Mouse (Mus musculus) forebrain, embryonic 16.5 days (tissue): ENCODE measurements around the gene Elf1. TPM values are rescaled to one million over a fixed set of nuclear protein-coding genes. Genes with fewer than 3 reads are reported as not detected.

ENCODE experiments used
- ATAC-seq: fragments of 200-750 bp; cut with Nextera tagmentation; 2 replicates; pipeline ENCODE4 v1.8.0; 2017; ENCODE audit warnings: mild to moderate bottlenecking, moderate library complexity
- H3K27ac ChIP-seq: fragments of 300-500 bp; sonication (generic); 2 replicates; pipeline ENCODE4 v1.5.1; 2014; ENCODE audit warnings: low read length, control low read depth
- H3K27me3 ChIP-seq: fragments of 300-500 bp; sonication (generic); replicated peaks from 2 replicates; pipeline ENCODE4 v1.6.1; 2014; ENCODE audit warnings: low read length; ENCODE audit not compliant: control insufficient read depth, insufficient read depth
- H3K36me3 ChIP-seq: fragments of 300-500 bp; sonication (generic); 2 replicates; pipeline ENCODE4 v1.6.1; 2014; ENCODE audit not compliant: control insufficient read depth, insufficient read depth
- H3K4me1 ChIP-seq: fragments of 300-500 bp; sonication (generic); replicated peaks from 2 replicates; pipeline ENCODE4 v1.6.1; 2014; ENCODE audit warnings: low read length; ENCODE audit not compliant: control insufficient read depth, insufficient read depth
- H3K4me2 ChIP-seq: fragments of 300-500 bp; sonication (generic); 2 replicates; pipeline ENCODE4 v1.6.1; 2014; ENCODE audit warnings: mild to moderate bottlenecking, low read length, control low read depth
- H3K4me3 ChIP-seq: fragments of 300-500 bp; sonication (generic); replicated peaks from 2 replicates; pipeline ENCODE4 v1.5.1; 2014; ENCODE audit warnings: mild to moderate bottlenecking, low read length, control low read depth
- H3K9ac ChIP-seq: fragments of 300-500 bp; sonication (generic); replicated peaks from 2 replicates; pipeline ENCODE4 v1.6.1; 2014; ENCODE audit warnings: low read depth, low read length, control low read depth
- H3K9me3 ChIP-seq: fragments of 300-500 bp; sonication (generic); 2 replicates; pipeline ENCODE4 v1.6.1; 2016; ENCODE audit warnings: low read length; ENCODE audit not compliant: control insufficient read depth
- WGBS: fragments of 180-500 bp; shearing (Covaris S2); extraction: QIAGEN DNeasy Blood & Tissue Kit; methylation state at CpG from one replicate; pipeline ENCODE4 v1.1.7; 2014; 5-methylcytosine and 5-hydroxymethylcytosine counted together
- polyA plus RNA-seq: library from polyadenylated mRNA; unstranded; fragments of >200 nt; fragmentation: Nextera tagmentation; extraction: Ambion mirVana; gene quantifications from 2 replicates; pipeline ENCODE4 v1.2.1, GENCODE M21; 2015

The Elf1 gene
- polyA plus RNA-seq, 1 experiment from 2014 or later = 2.7 TPM

DNA sequence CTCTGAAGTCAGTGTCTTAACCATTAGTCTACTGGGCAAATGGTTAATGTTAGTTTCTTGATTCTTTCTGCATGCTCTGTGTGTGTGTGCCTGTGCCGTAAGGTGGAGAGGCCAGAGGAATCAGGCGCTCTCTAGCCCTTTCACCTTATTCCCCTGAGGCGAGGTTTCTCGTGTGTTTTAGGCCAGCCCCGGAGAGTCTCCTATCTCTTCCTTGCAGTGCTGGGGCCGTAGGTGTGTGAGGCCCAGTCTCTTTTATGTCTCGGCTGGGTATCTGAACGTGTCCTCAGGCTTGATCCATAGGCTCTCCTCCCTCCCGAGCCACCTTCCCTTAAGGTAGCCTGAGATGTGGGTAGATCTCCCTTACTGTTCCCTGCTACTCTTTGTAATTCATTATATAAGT is 25.2 kb downstream of the Elf1 start:
- 0 out of 2 replicates have a peak, but pooled peaks cover 2% of the 10 kb centered on the region for H3K4me1 ChIP-seq
- 78% methylated on average over 9 of the region's 9 CpGs for WGBS
- no peak for ATAC-seq
- no peaks in the 10 kb centered on the region for H3K27me3 ChIP-seq
- H3K9me3 ChIP-seq = no peaks in the 10 kb centered on the region
- H3K4me2 ChIP-seq = no peak overlapping the region
- H3K4me3 ChIP-seq = no peak overlapping the region
- no peak overlapping the region for H3K9ac ChIP-seq
- no peak overlapping the region for H3K27ac ChIP-seq
- H3K36me3 ChIP-seq = no peaks in the 10 kb centered on the region

DNA sequence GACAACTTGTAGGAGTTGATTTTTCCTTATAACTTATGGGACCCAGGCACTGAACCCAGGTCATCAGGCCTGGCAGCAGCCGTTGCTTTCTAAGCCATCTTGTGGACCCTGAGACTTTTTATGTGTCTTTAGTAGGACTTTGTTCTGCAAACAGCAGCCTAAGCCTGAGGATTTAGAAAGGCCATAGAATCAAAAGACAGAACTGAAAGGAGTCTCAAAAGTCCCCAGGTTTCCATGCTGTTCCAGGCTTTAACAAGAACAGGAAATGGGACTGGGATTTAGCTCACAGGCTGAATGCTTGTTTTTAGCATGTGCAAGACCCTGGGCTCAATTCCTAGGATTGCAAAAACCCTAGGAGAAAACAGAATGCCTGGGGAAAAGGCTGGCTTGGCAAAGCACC is 26.9 kb downstream of the Elf1 start:
- Histone ChIP-seq H3K36me3 (no peaks in the 10 kb centered on the region), H3K4me2 (no peak overlapping the region), H3K27me3 (no peaks in the 10 kb centered on the region), H3K27ac (no peak overlapping the region), H3K4me1 (0 out of 2 replicates have a peak, but pooled peaks cover 2% of the 10 kb centered on the region), H3K4me3 (no peak overlapping the region), H3K9ac (no peak overlapping the region), H3K9me3 (no peaks in the 10 kb centered on the region)
- 66% methylated on average over 1 of the region's 1 CpGs for WGBS
- ATAC-seq = no peak

DNA sequence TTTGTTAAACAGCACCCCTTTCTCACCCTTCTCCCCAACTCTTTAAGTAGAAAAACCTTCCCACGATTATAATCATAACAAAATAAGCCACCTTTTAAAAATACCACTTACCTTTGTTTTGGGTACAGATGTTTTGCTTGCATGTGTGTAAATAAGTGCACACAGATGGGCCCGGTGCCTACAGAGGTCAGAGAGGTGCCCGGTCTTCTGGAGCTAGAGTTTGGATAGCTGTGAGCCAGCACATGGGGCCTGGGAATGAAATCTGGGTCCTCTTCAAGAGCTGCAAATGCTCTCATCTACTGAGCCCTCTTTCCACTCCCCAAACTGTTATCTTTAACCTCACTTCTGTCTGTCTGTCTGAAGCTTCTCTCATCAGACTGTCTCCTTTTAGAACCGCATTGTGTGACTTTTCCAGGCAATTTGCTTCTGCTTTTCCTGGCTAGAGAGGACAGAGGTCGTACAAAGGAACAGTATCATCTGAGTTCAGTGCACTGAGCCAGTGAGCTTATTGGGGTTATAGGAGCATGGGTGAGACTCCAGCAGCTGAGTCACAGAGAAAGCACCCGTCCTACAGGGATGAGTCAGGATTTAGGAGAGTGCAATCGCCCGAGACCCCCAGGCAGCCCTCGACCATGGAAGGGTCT is 27.8 kb downstream of the Elf1 start:
- Histone ChIP-seq H3K4me3 (no peak overlapping the region), H3K36me3 (no peaks in the 10 kb centered on the region), H3K27ac (no peak overlapping the region), H3K9ac (no peak overlapping the region), H3K4me1 (0 out of 2 replicates have a peak, but pooled peaks cover 2% of the 10 kb centered on the region), H3K9me3 (no peaks in the 10 kb centered on the region), H3K27me3 (no peaks in the 10 kb centered on the region), H3K4me2 (no peak overlapping the region)
- WGBS = 82% methylated on average over 9 of the region's 9 CpGs
- ATAC-seq = no peak

DNA sequence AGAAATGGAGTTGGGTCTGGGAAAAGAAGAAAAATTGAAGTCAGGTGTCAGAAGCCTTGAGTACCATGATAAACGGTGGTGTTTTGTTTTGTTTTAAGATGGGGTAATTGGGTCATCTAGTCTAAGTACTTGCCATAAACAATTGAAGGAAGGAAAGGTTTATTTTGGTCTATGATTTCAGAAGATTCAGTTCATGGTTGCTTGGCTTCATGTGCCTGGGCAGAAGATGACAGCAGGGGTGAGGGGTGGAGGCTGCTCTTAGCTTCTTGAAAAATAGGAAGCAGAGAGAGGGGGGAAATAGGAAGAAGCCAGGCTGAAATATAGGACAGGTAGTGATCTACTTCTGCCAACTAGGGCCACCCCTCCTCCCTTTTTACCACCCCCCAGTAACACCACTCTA is 30.5 kb downstream of the Elf1 start:
- no peak overlapping the region for H3K4me3 ChIP-seq
- H3K9me3 ChIP-seq = no peaks in the 10 kb centered on the region
- no peak overlapping the region for H3K4me2 ChIP-seq
- H3K36me3 ChIP-seq = no peaks in the 10 kb centered on the region
- 88% methylated on average over 1 of the region's 1 CpGs for WGBS
- no peak overlapping the region for H3K27ac ChIP-seq
- H3K4me1 ChIP-seq = no peaks in the 10 kb centered on the region
- no peak overlapping the region for H3K9ac ChIP-seq
- ATAC-seq = no peak
- H3K27me3 ChIP-seq = no peaks in the 10 kb centered on the region

DNA sequence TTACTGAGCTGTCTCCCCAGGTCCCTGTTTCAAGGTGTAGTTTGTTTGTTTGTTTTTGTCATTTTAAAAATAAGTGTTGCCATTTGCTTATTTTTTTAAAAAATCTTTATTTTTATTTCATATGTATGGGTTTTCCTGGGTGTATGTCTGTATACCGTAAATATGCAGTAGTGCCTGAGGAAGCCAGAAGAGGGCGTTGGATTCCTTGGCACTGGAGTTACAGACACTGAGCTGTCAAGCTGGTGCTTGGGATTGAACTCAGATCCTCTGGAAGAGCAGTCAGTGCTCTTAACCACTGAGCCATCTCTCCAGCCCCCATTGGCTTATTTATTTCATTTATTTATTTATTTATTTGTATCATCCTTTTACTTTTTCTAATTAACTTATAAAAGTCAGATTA is 33.0 kb downstream of the Elf1 start:
- no peak overlapping the region for H3K9ac ChIP-seq
- no peak overlapping the region for H3K4me2 ChIP-seq
- 73% methylated on average over 2 of the region's 2 CpGs for WGBS
- ATAC-seq = no peak
- H3K4me1 ChIP-seq = no peaks in the 10 kb centered on the region
- no peaks in the 10 kb centered on the region for H3K36me3 ChIP-seq
- H3K9me3 ChIP-seq = no peaks in the 10 kb centered on the region
- no peaks in the 10 kb centered on the region for H3K27me3 ChIP-seq
- H3K27ac ChIP-seq = no peak overlapping the region
- H3K4me3 ChIP-seq = no peak overlapping the region

DNA sequence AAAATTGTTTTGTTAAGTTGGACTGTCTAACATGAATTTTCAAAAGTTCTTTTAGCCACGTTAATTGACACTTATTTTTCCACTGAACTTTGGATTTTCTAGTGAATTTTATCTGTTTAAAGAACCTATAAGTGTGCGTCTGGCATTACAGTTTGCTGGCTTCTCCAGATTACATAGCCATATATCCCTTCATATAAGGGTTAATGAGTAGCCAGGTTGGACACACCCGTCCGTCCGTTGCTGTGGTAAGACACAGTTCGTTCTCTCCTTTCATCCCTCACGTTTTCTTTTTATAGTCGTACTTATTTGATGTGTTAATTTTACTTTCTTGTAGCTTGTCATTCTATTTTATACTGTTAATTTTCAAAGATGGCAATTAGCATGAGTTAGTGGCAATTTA is 34.1 kb downstream of the Elf1 start:
- Histone ChIP-seq H3K27me3 (no peaks in the 10 kb centered on the region), H3K4me1 (no peaks in the 10 kb centered on the region), H3K9ac (no peak overlapping the region), H3K27ac (no peak overlapping the region), H3K36me3 (no peaks in the 10 kb centered on the region), H3K4me2 (no peak overlapping the region), H3K4me3 (no peak overlapping the region), H3K9me3 (no peaks in the 10 kb centered on the region)
- 77% methylated on average over 8 of the region's 8 CpGs for WGBS
- ATAC-seq = no peak

DNA sequence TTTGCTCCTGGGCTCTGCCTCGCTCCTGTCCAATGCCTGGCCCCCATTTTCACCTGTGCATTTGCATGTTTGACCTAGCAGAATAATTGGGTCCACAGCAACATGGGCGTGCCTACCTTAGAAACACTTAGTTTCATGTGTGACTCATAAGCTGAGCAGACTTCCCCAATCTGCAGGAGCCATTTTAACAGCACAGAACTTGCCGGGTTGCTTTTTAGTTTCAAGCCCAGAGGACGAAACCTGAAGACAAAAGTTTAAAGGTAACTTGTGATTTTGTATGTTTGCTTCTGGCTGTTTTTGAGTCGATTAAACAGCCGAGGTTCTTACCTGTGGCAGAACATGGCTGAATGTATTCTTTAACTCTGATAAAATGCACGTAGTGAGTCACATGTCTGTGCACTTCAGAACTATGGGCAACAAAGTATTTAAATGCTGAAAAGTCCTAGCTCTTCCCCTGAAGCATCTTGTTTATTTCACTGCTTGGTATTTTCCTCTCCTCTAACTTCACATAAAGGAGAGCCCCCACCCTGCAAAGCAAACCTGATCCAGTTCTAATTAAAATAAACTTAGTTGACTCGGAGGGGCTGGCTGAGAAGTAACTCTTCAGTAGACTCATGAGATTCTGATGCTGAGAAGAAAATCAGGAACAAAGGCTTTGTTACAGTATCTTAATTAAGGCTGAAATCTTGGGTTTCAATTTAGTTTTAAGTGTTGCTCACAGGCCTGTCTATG is 34.7 kb downstream of the Elf1 start:
- no peaks in the 10 kb centered on the region for H3K27me3 ChIP-seq
- ATAC-seq = no peak
- no peak overlapping the region for H3K4me3 ChIP-seq
- WGBS = 73% methylated on average over 8 of the region's 8 CpGs
- H3K36me3 ChIP-seq = no peaks in the 10 kb centered on the region
- H3K9ac ChIP-seq = no peak overlapping the region
- no peak overlapping the region for H3K27ac ChIP-seq
- H3K9me3 ChIP-seq = no peaks in the 10 kb centered on the region
- no peak overlapping the region for H3K4me2 ChIP-seq
- H3K4me1 ChIP-seq = no peaks in the 10 kb centered on the region

DNA sequence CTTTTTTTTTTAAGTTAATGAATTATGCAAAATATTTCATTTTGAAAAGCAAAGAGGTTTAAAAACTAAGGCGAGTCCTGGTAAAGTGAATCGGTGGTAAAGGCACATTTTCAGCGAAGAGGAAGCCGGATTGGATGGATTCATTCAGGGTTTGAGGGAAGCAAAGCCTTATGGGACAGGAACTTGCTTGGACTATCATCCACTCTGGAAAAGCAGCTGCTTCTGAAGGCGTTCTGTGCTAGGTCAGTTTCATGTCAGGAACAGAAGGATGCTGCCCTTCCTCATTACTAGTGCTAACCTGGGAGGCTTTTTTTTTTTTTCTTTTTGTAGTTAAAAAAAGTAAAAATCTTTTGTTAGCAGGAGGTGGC is 35.2 kb downstream of the Elf1 start:
- no peak overlapping the region for H3K27ac ChIP-seq
- WGBS = 67% methylated on average over 5 of the region's 5 CpGs

DNA sequence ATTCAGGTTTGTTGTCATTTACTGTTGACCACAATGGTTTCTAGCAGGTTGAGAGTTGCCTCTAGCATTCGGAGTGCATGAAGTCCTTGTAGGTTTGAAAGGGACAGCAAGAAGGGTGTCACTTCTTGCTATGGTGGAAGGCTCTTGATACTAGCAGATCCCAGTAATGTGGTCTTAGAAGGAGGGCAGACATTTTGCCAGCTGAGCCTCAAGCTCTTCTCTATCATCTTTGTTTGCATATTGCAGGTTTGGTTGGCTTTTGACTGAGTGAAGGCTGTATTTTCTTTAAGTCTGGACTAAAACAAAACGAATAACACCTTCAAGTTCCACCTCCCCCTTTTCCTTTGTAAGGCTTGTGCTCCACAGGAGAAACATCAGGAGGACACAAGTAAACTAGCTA is 35.8 kb downstream of the Elf1 start:
- ATAC-seq = no peak
- Histone ChIP-seq H3K27ac (no peak overlapping the region), H3K9me3 (no peaks in the 10 kb centered on the region), H3K36me3 (no peaks in the 10 kb centered on the region), H3K4me2 (no peak overlapping the region), H3K27me3 (no peaks in the 10 kb centered on the region), H3K9ac (no peak overlapping the region), H3K4me3 (no peak overlapping the region), H3K4me1 (0 out of 2 replicates have a peak, but pooled peaks cover 3% of the 10 kb centered on the region)
- 87% methylated on average over 2 of the region's 2 CpGs for WGBS

More for the DNA sequence above, 35.2 kb downstream of the Elf1 start:
- no peak for ATAC-seq
- Histone ChIP-seq H3K4me3 (no peak overlapping the region), H3K4me2 (no peak overlapping the region), H3K27me3 (no peaks in the 10 kb centered on the region), H3K9me3 (no peaks in the 10 kb centered on the region), H3K36me3 (no peaks in the 10 kb centered on the region), H3K9ac (no peak overlapping the region), H3K4me1 (0 out of 2 replicates have a peak, but pooled peaks cover 1% of the 10 kb centered on the region)
